Mouse (Mus musculus) lung, adult 2 months (tissue): ENCODE measurements around the gene Pigr.

ENCODE experiments used
- CTCF ChIP-seq: fragments of 200-500 bp; IDR thresholded peaks from 2 replicates; pipeline ENCODE4 v1.5.1; 2011; ENCODE audit warnings: mild to moderate bottlenecking, low read length, control low read depth; ENCODE audit not compliant: insufficient read depth
- POLR2A ChIP-seq: fragments of 200-500 bp; IDR thresholded peaks from 2 replicates; pipeline ENCODE4 v1.6.1; 2011; ENCODE audit warnings: low read depth, mild to moderate bottlenecking, control low read depth, low read length, borderline replicate concordance; ENCODE audit errors: extremely low read depth

- no peak for TF ChIP-seq POLR2A
- TF ChIP-seq CTCF, result no peak
Observed at GRCm38 (mm10) chr1:130894468-130894867, 68.0 kb downstream of the Pigr start.
